14 mouse cellular contexts compared by ENCODE assay signal in genomic region chr12:25453356-25453755, GRCm38 (mm10).
"Had no signal": no experiment of that assay in that cellular context is flagged by ENCODE, and none has a peak within 500 bp of the region (broad histone marks: within the 10 kb centered on the region; RNA-seq: fewer than 3 reads in every experiment).

No protein-coding gene starts in this region.

- H3K36me3 ChIP-seq: midbrain, embryonic 13.5 days; neural tube, embryonic 12.5 days had no signal

- DNase-seq: kidney, adult 18-20 months; kidney, postnatal 10 days; kidney, postnatal 4 days; left cerebral cortex, postnatal 4 days; lung, embryonic 14.5 days; lung, postnatal 10 days; lung, postnatal 4 days; thymus, adult 18-20 months; thymus, postnatal 25 days had no signal

- H3K9me3 ChIP-seq: midbrain, embryonic 13.5 days; neural tube, embryonic 12.5 days had no signal

- H3K27me3 ChIP-seq: midbrain, embryonic 13.5 days; neural tube, embryonic 12.5 days had no signal

- H3K4me2 ChIP-seq: liver, embryonic 11.5 days; lung, embryonic 14.5 days; midbrain, embryonic 13.5 days; neural tube, embryonic 12.5 days had no signal

- ATAC-seq: midbrain, embryonic 13.5 days had no signal

- H3K4me3 ChIP-seq: layer of hippocampus, adult 2 months; midbrain, embryonic 13.5 days; neural tube, embryonic 12.5 days had no signal

- H3K9ac ChIP-seq: lung, embryonic 14.5 days; midbrain, embryonic 13.5 days; neural tube, embryonic 12.5 days had no signal

- H3K27ac ChIP-seq: layer of hippocampus, adult 2 months; midbrain, embryonic 13.5 days; neural tube, embryonic 12.5 days; stomach, postnatal 0 days had no signal
